Mouse (Mus musculus) cerebellum, adult 2 months (tissue): ENCODE results near the gene Plekhm3.

Experiments used
- CTCF ChIP-seq: fragments of 200-500 bp; IDR thresholded peaks from 2 replicates; pipeline ENCODE4 v1.5.1; 2011; ENCODE audit warnings: low read depth, mild to moderate bottlenecking, control low read depth, low read length, moderate library complexity, borderline replicate concordance; ENCODE audit not compliant: insufficient read depth
- POLR2A ChIP-seq: fragments of 200-500 bp; IDR thresholded peaks from 2 replicates; pipeline ENCODE4 v1.6.1; 2011; ENCODE audit warnings: low read length, control low read depth, borderline replicate concordance; ENCODE audit not compliant: insufficient read depth

GRCm38 (mm10) chr1:64779415-64779814 is 177.2 kb downstream of the Plekhm3 start:
- no peak for TF ChIP-seq POLR2A
- TF ChIP-seq CTCF, result no peak
